Mouse (Mus musculus): ENCODE measurements around the gene Vmn2r79.
"Not testable (repeated sequence)": the region's sequence is repeated elsewhere in the genome, so short reads cannot be mapped to it uniquely, and the experiment has no call there.

The Vmn2r79 gene

GRCm38 (mm10) chr7:86995815-86996214 is at the start of gene Vmn2r79:
TSS of gene Vmn2r79 (plus strand) at chr7:86996115.
- DNase-seq = not testable (repeated sequence)

- no peak for DNase-seq
These were observed 1.2 kb upstream of the Vmn2r79 start for GRCm38 (mm10) chr7:86994700-86995099.

GRCm38 (mm10) chr7:87026486-87026885 is 30.6 kb downstream of the Vmn2r79 start:
- not testable (repeated sequence) for DNase-seq

GRCm38 (mm10) chr7:87063576-87063975 is 67.7 kb downstream of the Vmn2r79 start:
- no peak for DNase-seq
